Mouse (Mus musculus) c-Kit-positive CD71-positive TER-119-negative erythroid progenitor cells, embryonic 14.5 days (primary cell): ENCODE results near the gene Vasp.
A peak's percentile ranks its signal among the peaks of the same experiment; 100 is the strongest.

Experiments
- DNase-seq: peaks from one replicate; pipeline ENCODE4 v3.0.0-alpha.2; 2013; ENCODE audit warnings: low read depth

The Vasp gene

DNA sequence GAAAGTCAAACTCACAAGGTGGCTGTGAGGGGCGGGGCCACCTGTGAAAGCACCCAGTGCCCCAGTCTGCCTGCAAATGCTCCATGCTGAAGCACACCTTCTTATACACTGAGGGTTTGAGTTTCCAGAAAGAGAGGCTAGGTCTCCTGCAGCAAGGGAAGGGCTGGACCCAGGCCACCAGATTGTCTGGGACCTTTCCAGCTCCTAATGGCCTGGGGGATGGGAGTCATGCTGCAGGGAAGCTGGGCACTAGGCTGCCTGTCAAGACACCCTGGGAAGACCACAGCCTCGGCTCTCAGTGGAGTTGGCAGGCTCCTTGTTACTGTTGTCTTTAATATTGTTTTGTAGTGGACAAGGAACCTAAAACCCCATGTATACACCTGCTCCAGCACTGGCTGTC lies 35.2 kb downstream of the Vasp start:
- DNase-seq = no peak

DNA sequence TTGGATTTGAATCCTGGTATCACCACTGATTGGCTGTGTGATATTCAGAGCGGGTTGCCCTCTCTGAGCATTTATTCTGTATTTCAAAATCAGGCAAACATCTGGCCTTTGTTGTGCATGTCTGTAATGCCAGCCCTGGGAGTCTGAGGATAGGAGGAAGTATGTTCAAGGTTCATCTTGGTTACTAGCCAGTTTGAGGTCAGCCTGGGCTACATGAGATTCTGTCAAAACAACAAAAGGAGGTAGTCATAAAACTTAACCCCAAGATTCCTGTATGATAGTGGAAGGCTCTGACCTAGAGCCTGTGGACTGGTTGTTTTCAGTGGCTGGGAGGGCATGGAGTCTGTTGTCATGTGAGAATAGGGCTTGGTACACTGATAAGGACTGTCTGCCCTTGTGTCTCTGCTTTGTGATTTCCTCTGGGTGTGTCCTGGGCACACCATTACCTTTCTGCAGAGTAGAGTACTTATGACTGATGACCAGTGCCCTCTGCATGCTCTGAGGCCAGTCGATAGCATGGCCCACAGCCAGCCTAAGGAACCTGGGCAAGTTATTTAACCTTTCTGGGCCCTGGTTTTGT lies 36.4 kb downstream of the Vasp start:
- DNase-seq = no peak

DNA sequence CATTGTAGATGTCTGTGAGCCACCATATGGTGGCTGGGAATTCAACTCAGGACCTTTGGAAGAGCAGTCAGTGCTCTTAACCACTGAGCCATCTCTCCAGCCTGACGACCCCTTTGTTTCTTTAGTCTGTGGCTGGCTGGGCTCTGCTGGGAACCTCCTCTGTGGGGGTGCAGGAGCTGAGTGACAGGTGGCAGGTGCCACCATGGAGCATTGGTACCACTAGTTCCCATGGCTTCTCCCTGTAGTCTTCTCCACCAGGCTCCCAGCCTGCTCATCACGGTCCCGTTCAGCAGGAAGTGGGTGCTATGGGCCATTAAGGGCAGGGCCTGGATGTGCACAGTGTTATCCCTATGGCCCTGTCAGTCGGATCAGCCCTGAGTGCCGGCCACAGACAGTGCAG lies 37.0 kb downstream of the Vasp start:
- DNase-seq = no peak

DNA sequence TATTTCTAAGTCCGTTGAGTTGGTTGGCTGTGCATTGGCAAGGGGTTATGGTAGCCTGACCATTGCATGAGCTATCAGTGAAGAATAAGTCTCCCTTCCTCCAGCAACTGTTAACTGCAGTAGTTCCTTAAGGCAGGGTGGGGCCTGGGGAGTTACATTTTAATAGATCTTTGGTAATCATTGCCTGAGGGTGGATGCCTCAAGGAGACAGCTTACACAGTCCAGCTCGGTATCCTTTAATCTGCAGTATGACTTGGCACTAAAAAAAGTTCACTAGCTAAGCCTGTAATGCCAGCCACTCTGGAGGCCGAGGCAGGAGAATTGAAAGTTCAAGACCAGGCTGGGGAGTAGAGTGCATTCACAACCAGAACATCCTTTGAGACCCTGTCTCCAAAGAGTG lies 39.8 kb downstream of the Vasp start:
- DNase-seq = no peak

DNA sequence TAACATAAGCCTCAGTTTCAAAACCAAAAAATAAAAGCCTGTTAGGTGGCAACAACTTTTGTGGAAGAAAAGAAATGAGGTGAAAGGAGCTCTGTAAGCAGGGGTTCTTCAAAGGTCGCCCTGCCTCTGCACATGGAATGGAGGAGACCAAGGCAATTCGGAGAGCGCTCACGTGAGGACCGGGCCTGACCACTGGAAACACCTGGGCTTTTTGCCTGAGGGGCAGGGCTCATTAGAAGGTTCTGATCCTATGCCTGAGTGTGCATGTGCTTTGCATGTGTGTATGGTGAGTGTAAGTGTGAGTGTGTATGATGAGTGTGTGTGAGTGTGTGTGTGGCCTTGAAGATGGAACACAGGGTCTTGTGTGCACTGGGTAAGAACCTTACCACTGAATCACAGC lies 40.7 kb downstream of the Vasp start:
- no peak for DNase-seq

DNA sequence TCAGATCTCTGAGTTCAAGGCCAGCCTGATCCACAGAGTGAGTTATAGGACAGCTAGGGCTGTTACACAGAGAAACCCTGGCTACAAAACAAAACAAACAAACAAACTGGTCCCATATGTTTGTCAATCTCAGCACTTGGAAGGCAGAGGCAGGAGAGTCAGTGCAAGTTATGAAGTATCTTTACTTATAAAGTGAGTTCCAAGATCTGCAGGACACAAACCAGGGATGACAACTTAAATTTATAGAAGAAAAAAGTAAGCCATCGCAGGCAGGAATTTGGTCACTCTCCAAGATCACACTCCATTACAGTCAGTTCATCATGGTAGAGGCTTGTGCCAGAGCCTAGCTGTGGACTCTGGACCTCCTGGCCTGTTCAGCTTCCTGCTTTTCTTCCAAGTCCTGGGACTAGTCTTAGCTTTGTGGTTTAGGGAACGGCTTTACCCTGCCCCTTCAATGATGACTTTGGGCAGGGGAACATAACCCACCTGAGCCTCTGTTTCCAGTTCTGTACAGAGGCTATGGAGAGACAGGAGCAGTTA lies 41.5 kb downstream of the Vasp start:
- no peak for DNase-seq

DNA sequence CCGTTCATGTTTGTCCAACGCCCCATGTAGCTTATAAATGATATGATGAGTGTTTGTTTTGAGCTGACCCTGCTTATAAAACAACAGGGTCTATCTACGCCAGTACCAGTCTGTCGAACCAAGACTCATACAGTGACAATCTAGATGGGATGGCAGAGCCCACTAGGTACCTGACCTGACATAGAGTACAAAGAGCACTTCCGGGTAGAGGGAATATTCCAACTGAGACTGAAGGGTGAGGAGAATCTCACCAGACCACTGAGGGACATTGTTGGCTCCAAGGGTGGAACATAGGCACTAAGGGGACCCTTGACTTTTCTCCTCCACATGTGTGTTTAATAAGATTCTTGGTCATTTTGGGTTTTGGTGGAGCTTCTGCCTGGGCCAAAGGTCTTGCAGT lies 42.2 kb downstream of the Vasp start:
- DNase-seq = no peak

DNA sequence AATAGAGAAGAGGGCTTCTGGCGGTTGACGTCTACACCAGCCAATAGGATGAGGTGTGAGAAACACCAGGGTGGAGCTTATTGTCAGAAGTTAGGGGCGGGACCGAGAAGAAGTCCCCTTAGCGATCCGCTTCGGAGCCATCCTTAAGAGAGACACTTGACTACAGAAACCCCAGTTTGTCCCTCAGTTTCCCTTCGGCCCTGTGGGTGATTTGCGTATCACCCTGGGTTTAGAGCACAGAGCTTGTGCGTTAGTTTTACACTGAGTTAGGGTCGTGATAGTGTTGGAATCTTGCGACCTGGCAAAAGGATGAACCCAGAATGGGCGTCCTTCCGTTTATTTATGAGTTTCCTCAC lies 42.8 kb downstream of the Vasp start:
- no peak for DNase-seq

DNA sequence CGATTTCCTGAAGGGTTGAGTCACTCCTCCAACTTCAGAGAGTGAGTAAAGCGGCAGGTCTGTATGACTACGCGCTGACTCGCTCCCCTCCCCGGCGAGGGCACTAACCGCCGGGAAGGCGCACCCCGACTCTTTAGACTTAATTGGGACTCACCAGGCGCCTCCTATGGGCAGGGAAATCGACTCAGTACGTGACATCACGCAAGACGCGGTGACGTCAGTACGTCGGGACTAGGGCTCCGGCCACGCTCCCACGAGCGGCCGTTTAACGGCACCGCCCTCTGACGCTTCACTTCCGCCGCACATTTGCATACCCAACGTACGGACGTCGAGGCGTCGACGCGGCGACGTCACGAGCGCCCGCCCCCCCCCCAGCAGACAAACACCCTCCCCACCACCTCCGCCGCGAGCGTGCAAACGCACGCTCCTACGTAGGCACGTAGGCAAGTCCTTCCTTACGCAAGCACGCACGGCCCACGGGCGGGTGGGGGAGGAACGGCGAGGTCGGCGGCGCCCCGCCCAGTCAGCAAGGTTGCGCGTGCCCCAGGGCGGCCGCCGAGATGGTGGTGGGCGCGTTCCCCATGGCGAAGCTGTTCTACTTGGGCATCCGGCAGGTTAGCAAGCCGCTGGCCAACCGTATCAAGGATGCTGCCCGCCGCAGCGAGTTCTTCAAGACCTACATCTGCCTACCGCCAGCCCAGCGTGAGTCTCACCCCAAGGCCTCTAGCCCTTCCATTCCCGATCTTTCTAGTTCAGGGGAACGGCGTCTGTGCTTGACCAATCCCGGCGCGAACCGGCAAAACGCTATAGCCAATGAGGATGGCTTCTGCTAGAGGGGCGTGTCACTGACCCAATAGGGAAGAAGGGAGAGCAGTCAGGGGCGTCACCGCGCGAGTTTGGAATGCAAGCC lies 43.5 kb downstream of the Vasp start, which contains the start of gene Opa3:
Gene Opa3 (plus strand): TSS at position 452 of the 910 bp plus-strand sequence.
- DNase-seq = peak; percentile 100

DNA sequence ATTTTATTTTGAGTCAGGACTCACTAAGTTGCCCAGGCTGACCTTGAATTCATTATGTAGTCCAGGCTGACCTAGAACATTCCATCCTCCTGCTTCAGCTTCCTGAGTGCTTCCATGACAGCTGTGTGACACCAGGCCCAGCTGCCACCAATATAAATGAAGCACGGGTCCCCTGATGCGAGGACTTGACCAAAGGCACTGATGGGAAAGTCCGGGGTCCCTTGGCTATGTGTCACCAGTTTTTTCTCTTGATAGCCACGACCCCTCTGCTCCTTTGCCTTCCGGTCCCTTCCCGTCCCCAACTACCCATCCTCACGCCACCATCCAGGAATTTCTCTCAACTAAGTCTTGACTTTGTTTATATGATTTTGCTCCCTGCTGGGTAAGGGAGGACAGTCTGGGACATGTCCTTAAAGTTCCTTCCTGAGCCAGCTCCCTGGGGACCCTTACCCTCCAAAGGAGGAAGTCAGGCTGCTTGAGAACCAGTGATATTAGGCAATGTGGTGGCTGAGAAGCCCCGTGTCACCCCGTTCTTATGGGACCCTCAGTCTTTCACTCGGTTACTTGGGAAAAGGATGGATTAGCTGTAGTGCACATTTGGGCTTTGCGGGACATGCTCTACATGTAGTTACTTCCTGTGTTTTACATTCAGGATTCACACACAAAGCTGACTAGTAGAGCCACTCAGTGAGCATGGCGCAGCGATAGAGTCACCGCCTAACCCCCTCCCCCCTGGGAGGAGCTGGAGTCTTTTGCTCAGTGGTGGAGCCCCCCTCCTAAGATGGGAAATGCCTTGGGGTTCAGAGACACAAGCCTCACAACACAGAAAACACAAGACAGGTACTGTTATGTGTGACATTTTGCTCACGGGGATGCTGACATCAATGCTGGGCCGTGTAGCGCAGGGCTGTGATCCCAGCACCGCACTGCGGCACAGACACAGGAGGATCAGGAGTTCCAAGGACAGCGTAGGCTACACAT lies 44.5 kb downstream of the Vasp start:
- no peak for DNase-seq

DNA sequence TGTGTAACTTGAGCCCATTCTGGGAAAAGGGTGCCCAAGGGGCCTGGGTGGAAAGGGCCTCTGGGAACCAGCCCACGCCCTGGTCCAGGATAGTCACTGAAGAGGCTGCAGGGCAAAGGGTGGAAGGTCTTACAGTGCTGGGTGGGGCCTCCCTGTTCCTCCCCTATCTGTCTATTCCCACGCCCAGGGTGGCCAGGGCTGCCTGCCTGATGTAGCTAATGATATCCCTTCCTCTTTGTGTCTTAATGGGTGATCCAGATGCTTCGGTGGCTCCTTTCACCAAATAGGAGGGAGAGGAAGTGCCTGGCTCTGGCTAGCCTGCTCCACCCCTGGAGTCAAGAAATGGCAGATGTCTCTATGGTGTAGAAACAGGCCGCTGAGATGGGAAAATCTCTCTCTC lies 46.7 kb downstream of the Vasp start:
- peak; percentile 51 for DNase-seq

DNA sequence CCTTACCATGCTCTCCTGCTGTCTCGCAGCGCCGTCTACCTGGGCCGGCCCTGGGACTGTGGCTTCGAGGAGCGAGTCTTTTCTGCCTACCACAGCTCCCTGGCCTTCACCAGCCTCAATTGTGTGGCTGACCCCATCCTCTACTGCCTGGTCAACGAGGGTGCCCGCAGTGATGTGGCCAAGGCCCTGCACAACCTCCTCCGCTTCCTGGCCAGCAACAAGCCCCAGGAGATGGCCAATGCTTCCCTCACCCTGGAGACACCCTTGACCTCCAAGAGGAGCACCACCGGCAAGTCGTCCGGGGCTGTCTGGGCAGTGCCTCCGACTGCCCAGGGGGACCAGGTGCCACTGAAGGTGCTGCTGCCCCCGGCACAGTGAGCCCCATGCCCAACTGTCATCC lies 48.7 kb downstream of the Vasp start:
- DNase-seq = no peak

DNA sequence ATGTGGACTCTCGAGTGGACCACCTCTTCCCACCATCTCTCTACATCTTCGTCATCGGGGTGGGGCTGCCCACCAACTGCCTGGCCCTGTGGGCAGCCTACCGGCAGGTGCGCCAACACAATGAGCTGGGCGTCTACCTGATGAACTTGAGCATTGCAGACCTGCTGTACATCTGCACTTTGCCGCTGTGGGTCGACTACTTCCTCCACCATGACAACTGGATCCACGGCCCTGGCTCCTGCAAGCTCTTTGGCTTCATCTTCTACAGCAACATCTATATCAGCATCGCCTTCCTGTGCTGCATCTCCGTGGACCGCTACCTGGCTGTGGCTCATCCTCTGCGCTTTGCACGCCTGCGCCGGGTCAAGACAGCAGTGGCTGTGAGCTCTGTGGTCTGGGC lies 49.4 kb downstream of the Vasp start:
- DNase-seq = no peak

DNA sequence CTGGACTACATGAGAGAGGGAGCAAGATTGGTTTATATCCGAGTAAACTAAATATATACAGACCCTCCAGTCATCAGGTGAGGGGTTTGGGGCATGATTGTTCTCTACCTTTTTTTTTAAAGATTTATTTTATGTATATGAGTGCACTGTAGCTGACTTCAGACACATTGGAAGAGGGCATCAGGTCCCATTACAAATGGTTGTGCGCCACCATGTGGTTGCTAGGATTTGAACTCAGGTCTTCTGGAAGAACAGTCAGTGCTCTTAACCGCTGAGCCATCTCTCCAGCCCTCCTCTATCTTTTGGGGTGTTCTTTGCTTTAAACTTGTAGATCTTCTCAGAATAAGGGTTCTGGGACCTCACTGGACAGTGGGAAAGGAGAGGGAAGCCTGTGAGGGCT lies 51.6 kb downstream of the Vasp start:
- DNase-seq = no peak

DNA sequence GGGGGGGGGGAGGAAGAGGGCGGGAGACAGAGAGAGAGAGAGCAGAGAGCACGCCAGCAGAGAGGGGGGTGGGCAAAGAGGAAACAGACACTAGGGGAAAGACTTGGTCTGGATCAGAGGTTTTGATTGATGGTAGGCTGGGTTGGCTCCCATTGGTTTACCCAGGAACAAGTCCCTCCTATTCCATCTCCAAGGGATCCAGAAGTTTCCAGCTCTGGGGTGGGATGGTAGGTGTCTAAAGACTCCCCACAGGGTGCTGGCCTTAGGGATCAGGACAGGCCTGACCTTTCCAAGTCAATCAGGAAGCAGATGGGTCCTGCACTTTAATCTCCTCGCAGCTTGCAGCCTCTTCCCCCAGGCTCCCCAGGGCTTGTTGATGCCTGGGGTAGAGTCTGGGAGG lies 53.7 kb downstream of the Vasp start:
- DNase-seq = no peak

DNA sequence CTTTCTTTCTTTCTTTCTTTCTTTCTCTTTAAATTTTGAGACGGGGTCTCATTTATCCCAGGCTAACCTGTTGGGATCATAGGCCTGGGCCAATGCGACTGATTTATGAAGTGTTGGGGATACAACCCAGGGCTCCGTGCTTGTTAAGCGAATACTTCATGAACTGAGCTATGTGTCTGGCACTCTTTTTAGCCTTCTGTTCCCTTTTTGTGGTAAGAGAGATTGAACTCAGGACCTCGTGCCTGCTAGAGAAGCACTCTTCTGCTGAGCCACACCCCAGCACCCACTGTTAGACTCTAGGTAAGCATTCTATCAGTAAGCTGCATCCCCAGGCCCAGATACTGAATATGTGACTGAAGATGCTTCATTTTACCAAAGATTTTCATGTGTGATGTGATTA lies 54.1 kb downstream of the Vasp start:
- no peak for DNase-seq

DNA sequence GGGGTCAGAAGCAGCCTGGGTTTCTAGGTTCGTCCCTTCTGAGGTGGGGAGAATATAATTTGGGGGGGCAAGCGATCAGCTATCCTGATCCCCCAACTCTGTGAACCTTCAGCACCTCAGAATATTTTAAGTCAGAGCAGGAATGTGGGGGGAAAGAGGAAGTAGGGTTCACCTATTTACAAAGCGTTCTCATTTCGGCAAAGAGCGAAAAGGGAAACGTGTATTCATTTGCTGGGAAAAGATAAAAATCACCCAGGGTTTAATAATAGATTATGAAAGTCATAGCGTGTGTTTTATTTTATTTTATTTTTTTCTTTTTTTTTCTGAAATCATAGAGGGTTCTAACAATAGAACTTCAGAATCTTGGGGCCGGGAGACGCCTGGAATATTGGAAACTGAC lies 56.7 kb downstream of the Vasp start:
- no peak for DNase-seq

DNA sequence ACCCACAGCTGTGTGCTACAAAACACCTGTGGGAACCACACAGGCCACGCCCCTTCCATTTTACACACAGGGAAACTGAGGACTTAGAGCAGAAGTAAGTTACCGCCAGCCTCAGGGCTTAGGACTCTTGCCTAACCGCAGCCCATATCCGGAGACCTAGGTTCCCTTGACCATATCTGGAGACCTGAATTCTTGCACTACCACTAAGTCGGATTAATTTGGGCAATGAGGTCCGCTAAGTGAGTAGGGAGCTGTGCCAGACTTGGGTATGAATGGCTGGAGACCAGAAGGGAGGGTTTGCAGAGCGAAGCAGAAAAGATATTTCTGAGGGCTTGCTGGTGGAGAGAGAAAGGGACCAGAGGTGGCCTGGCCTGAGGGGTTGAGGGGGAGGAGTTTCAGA lies 57.2 kb downstream of the Vasp start:
- no peak for DNase-seq

DNA sequence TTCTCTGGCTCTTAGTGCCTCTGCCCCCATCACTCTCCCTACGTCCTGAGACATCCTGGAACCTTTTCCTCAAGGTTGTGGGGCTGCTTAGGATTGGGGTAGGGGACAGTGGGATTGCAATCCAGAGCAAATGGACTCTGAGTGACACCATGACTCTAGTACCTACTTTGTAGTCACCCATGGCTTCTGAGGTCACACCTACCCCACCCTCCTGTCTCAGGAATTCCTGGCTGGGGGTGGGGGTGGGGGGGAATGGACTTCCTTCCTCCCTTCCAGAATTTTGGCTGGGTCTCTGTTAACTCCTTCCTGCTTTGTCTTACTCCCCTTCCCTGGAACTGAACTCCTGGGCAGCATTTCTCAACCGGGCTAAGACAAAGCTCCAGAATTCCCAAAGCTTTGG lies 58.2 kb downstream of the Vasp start:
- DNase-seq = no peak

DNA sequence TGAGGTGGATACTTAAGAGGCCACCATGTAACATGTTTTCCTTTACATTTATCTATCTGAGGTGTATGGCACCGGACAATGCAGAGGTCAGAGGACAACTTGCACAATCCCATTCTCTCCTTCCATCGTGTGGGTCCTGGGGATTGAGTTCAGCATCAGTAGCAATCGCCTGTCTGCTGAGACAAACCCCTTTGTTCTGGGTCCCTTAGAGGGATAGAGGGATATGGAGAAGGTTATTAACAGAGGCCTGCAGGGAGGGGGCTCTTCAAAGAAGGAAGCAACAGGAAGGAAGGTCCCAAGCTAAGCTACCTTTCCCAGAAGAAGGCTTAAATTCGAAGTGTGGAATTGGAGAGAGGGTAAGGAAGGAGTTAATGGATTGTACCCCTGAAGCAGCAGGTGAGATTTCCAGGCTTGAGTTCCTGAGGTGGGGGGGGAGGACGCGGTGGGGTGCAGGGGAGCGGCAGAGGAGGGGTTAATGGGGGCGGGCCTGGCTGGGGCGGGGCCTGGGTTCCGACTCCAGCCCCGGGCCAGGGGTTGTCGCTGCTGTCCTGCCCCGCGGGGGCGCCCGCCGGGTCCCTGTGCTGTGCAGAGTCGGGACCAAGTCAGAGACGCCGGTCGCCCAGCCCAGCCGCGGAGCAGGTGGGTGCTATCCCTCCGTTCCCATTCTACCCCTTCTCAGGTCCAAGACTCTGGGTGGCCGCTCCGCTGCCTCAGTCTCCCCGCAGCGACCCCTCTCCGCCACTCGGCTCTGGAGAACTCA lies 59.4 kb downstream of the Vasp start, which contains the start of gene Gpr4:
Gene Gpr4 (plus strand): TSS at position 543 of the 760 bp plus-strand sequence.
- DNase-seq = no peak

DNA sequence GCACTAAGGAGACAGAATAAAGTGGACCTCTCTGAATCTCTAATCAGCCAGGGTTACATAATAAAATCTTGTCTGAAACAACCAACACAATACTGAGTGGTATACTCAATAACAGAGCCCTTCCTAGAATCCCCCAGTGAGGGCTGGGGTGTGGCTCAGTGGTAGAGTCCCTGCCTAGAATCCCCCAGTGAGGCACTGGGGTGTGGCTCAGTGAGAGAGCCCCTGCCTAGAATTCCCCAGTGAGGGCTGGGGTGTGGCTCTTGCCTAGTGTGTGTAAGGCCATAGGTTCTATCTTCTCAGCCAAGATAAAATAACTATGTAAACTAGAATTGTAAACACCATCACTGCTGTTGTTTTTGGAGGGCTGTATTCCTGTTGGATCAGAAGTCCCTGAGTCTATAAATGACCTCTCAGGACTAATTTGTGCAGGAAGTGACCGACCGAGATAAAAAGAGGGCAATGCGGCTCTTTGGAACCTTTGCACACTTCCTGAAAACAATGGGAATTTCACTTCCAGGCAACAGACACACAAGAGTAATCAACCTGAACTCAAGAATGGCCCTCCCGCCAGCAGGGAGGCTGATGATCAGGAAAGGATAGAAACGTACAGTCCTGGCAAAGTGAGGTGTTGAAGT lies 60.5 kb downstream of the Vasp start:
- no peak for DNase-seq
